Mouse (Mus musculus): ENCODE measurements around the gene Zfp770.

DNA sequence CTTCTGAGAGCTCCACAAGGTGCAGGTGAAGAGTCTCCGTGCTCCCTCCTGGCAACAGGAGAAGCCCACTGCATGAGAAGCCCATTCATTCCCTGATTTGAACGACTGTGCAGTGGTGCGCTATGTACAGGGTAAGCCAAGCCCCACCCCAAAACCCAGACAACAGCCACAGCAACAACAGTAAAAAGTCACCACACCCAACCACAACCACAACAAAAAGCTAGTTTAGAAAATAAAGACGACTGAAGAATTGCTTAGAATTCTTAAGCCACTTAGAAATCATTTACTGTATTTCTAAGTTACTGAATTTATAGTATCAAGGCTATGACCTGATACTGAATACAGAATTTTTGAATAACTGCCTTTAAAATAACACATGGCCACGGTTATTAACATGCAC lies 56.4 kb downstream of the Zfp770 start:
- no peak for TF ChIP-seq CTCF (IDR thresholded peaks at IDR 0.05; ENCODE audit: low read depth)
- TF ChIP-seq EP300 (IDR thresholded peaks at IDR 0.05; ENCODE audit: low read depth), result no peak

All from heart, postnatal 0 days (tissue).